Mouse (Mus musculus): ENCODE measurements at regions not wholly inside any gene's neighbourhood (a gene's known extent, or its start where the extent isn't known, plus 50 kb on each side); places are given as distances from the start of the nearest gene placed in this dataset.

DNA sequence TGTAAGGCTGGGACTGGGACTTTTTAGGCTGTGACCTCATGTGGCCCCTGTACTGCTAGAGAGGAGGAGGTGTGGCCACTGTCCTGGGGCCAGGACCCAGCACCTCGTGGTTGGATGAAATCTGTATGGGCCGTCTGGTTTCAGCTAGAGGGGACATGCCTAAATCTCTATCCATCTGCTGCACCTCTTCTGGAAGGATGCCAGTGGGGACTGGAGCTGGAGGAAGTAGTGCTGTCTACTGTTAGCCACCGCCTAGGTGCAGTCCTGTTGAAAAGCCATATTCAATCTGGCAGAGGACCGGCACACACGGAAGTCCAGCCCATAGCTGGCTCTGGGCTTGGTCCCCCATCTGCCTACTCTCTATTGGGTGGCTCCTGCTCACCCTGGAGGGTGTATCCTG is 56.7 kb upstream of the Col5a1 start:
- no peak overlapping the region for H3K27ac ChIP-seq (replicated peaks; ENCODE audit: insufficient read depth, low read depth, low read length)
- H3K4me3 ChIP-seq (ENCODE audit: insufficient read depth, low read depth, low read length): no peak overlapping the region
- WGBS: 72% methylated on average over 5 of the region's 5 CpGs
- no peaks in the 10 kb centered on the region for H3K36me3 ChIP-seq (ENCODE audit: control insufficient read depth, insufficient read depth, low read length)
- H3K27me3 ChIP-seq (ENCODE audit: control insufficient read depth, insufficient read depth, low read length): no peaks in the 10 kb centered on the region; the same call in 1 of the 2 replicates
- TF ChIP-seq CTCF (IDR thresholded peaks at IDR 0.05; ENCODE audit: low read depth, low read length): no peak
- no peak for TF ChIP-seq POLR2A (IDR thresholded peaks at IDR 0.05; ENCODE audit: extremely low read depth, insufficient read depth, low read length)
- no peak overlapping the region for H3K9ac ChIP-seq (ENCODE audit: low read depth, low read length)
- H3K79me2 ChIP-seq (ENCODE audit: control insufficient read depth, insufficient read depth, low read length): no peaks in the 10 kb centered on the region
- no peaks in the 10 kb centered on the region for H3K4me1 ChIP-seq (ENCODE audit: control insufficient read depth, insufficient read depth, low read length)
- no peak for DNase-seq (ENCODE audit: extremely low read depth, low read depth, low spot score)

DNA sequence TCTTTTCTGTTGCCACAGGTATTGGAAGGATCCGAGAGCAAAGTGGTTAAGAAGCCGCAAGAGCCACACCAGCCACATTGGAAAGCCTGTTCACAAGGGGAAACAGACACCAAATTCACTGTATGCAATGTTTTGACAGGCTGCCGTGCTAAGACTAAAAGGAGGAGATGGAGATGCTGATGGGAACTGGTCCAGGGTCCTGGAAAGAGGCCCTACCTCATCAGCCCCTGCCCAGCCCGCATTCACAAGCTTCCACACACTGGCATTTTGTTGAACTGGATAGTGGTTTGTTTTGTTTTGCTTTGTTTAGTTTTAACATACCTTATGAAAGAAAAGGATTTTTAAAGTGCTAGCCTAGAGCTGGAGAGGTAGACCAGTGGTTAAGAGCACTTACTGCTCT is 51.3 kb upstream of the Col5a1 start:
- H3K9ac ChIP-seq (ENCODE audit: low read depth, low read length): no peak overlapping the region
- 91% methylated on average over 4 of the region's 4 CpGs for WGBS
- H3K79me2 ChIP-seq (ENCODE audit: control insufficient read depth, insufficient read depth, low read length): no peaks in the 10 kb centered on the region
- no peak for DNase-seq (ENCODE audit: extremely low read depth, low read depth, low spot score)
- no peaks in the 10 kb centered on the region for H3K27me3 ChIP-seq (ENCODE audit: control insufficient read depth, insufficient read depth, low read length)
- no peak for TF ChIP-seq CTCF (IDR thresholded peaks at IDR 0.05; ENCODE audit: low read depth, low read length)
- TF ChIP-seq POLR2A (IDR thresholded peaks at IDR 0.05; ENCODE audit: extremely low read depth, insufficient read depth, low read length): no peak
- no peak overlapping the region for H3K27ac ChIP-seq (replicated peaks; ENCODE audit: insufficient read depth, low read depth, low read length)
- H3K36me3 ChIP-seq (ENCODE audit: control insufficient read depth, insufficient read depth, low read length): no peaks in the 10 kb centered on the region
- no peaks in the 10 kb centered on the region for H3K4me1 ChIP-seq (ENCODE audit: control insufficient read depth, insufficient read depth, low read length)
- no peak overlapping the region for H3K4me3 ChIP-seq (ENCODE audit: insufficient read depth, low read depth, low read length)

DNA sequence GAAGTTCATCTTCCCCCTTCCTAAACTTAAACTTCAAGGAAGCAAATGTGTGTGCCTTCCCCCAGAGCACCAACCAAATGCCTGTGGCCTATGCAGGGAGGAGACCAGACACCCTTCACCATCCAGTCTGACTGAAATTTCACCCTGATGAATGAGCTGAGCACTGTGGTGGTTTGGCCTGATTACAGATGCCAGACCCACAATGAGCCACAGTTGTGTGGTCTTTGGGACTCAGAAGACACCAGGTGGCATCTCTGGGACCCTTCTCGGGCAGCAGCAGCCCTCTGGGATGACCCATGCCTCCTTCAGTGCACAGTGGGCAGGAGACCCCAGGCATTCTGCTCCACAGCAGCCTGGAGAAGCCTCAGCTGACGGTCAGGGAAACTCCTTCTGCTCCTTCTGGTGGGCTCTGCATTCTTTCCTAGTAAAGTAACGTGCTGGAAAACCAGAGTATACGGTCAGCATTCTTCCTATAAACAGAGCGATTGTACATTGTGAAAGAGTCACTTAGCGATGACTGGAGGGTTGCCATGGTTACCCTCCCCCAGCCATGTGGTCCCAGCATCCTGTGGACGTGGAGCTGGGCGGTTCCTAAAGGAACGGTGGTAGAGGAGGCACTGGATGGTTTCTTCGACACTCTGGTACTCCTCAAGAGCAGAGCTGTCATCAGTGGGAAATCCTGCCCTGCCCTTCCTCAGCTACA is 50.3 kb upstream of the Col5a1 start:
- no peak for DNase-seq (ENCODE audit: extremely low read depth, low read depth, low spot score)

More for the DNA sequence above, 50.3 kb upstream of the Col5a1 start:
- no peak overlapping the region for H3K9ac ChIP-seq (ENCODE audit: low read depth, low read length)
- TF ChIP-seq POLR2A (IDR thresholded peaks at IDR 0.05; ENCODE audit: extremely low read depth, insufficient read depth, low read length) (no peak), CTCF (IDR thresholded peaks at IDR 0.05; ENCODE audit: low read depth, low read length) (no peak)
- WGBS: 63% methylated on average over 10 of the region's 10 CpGs
- H3K27me3 ChIP-seq (ENCODE audit: control insufficient read depth, insufficient read depth, low read length): no peaks in the 10 kb centered on the region
- no peaks in the 10 kb centered on the region for H3K79me2 ChIP-seq (ENCODE audit: control insufficient read depth, insufficient read depth, low read length)
- no peaks in the 10 kb centered on the region for H3K36me3 ChIP-seq (ENCODE audit: control insufficient read depth, insufficient read depth, low read length)
- no peaks in the 10 kb centered on the region for H3K4me1 ChIP-seq (ENCODE audit: control insufficient read depth, insufficient read depth, low read length)
- H3K4me3 ChIP-seq (ENCODE audit: insufficient read depth, low read depth, low read length): no peak overlapping the region
- no peak overlapping the region for H3K27ac ChIP-seq (replicated peaks; ENCODE audit: insufficient read depth, low read depth, low read length)
